Mouse (Mus musculus) neural tube, embryonic 14.5 days (tissue): ENCODE measurements at regions not wholly inside any gene's neighbourhood (a gene's known extent, or its start where the extent isn't known, plus 50 kb on each side); places are given as distances from the start of the nearest gene placed in this dataset.

ENCODE experiments used
- ATAC-seq: fragments of 200-750 bp; cut with Nextera tagmentation; 2 replicates; pipeline ENCODE4 v1.8.0; 2017; ENCODE audit warnings: low read depth, mild to moderate bottlenecking, moderate TSS enrichment, moderate library complexity
- H3K27ac ChIP-seq: fragments of 300-500 bp; sonication (generic); 2 replicates; pipeline ENCODE4 v1.5.1; 2014; ENCODE audit warnings: low read depth, mild to moderate bottlenecking, control low read depth, low read length, moderate library complexity, mixed read lengths
- H3K27me3 ChIP-seq: fragments of 300-500 bp; sonication (generic); 2 replicates; pipeline ENCODE4 v1.6.1; 2014; ENCODE audit warnings: low read length; ENCODE audit not compliant: control insufficient read depth, insufficient read depth
- H3K36me3 ChIP-seq: fragments of 300-500 bp; sonication (generic); 2 replicates; pipeline ENCODE4 v1.6.1; 2014; ENCODE audit warnings: low read length, mixed read lengths; ENCODE audit not compliant: control insufficient read depth, insufficient read depth
- H3K4me1 ChIP-seq: fragments of 300-500 bp; sonication (generic); 2 replicates; pipeline ENCODE4 v1.6.1; 2014; ENCODE audit warnings: low read length; ENCODE audit not compliant: control insufficient read depth, insufficient read depth
- H3K4me2 ChIP-seq: fragments of 300-500 bp; sonication (generic); 2 replicates; pipeline ENCODE4 v1.6.1; 2014; ENCODE audit warnings: mild to moderate bottlenecking, low read depth, low read length, control low read depth
- H3K4me3 ChIP-seq: fragments of 300-500 bp; sonication (generic); 2 replicates; pipeline ENCODE4 v1.5.1; 2014; ENCODE audit warnings: low read depth, low read length, control low read depth, mixed read lengths
- H3K9ac ChIP-seq: fragments of 300-500 bp; sonication (generic); replicated peaks from 2 replicates; pipeline ENCODE4 v1.6.1; 2014; ENCODE audit warnings: low read depth, mild to moderate bottlenecking, control low read depth, low read length, mixed read lengths
- H3K9me3 ChIP-seq: fragments of 300-500 bp; sonication (generic); 2 replicates; pipeline ENCODE4 v1.6.1; 2016; ENCODE audit warnings: low read length; ENCODE audit not compliant: control insufficient read depth
- WGBS: fragments of 180-500 bp; shearing (Covaris S2); extraction: QIAGEN DNeasy Blood & Tissue Kit; methylation state at CpG from one replicate; pipeline ENCODE4 v1.1.7; 2014; 5-methylcytosine and 5-hydroxymethylcytosine counted together

DNA sequence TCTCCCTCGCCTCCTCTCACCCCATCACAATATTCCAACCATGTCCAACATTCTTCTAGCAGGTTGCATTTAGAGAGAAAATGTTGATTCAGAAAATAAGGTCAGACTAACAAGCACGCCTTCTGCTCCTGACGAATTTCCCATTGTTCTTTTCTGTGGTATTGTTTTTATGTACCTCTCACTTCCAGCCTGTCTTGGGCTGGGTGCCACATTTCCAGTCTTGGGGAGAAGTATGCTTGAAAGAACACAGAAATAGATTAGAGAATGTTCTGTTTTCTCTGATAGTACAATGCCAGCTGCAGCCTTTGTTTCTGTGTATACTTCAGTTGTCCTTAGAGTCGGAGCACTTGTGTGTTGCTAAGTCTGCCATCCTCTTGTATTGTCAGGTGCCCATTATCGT lies 160.3 kb upstream of the Igfbp7 start:
- no peaks in the 10 kb centered on the region for H3K4me1 ChIP-seq
- no peak overlapping the region for H3K27ac ChIP-seq
- no peaks in the 10 kb centered on the region for H3K27me3 ChIP-seq
- no peak overlapping the region for H3K9ac ChIP-seq
- no peaks in the 10 kb centered on the region for H3K36me3 ChIP-seq
- 82% methylated on average over 5 of the region's 5 CpGs for WGBS
- no peaks in the 10 kb centered on the region for H3K9me3 ChIP-seq
- H3K4me3 ChIP-seq: no peak overlapping the region
- H3K4me2 ChIP-seq: no peak overlapping the region
- ATAC-seq: no peak

DNA sequence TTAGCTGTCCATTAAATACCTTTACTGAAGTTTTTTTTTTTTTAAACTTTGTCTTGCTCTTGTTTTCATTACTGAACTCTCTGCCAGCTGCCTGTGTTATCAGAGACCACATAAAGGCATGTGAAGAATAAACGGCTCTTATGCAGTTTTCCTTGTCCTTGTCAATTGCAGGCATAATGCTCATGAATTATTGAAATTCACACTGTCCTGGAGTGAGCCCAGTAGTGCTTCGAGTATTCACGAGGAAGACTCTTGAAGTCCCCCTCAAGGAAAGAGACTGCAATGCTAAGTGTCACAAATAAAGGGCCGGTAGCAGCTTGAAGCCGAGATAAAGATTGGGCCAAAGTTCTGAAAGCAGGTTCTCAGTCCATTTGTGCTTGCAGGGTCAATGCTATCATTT lies 144.7 kb upstream of the Igfbp7 start:
- Histone ChIP-seq H3K4me1 (no peaks in the 10 kb centered on the region), H3K36me3 (no peaks in the 10 kb centered on the region), H3K9me3 (no peaks in the 10 kb centered on the region), H3K9ac (no peak overlapping the region), H3K4me3 (no peak overlapping the region), H3K27me3 (no peaks in the 10 kb centered on the region), H3K27ac (no peak overlapping the region), H3K4me2 (no peak overlapping the region)
- WGBS: 70% methylated on average over 5 of the region's 5 CpGs
- no peak for ATAC-seq

DNA sequence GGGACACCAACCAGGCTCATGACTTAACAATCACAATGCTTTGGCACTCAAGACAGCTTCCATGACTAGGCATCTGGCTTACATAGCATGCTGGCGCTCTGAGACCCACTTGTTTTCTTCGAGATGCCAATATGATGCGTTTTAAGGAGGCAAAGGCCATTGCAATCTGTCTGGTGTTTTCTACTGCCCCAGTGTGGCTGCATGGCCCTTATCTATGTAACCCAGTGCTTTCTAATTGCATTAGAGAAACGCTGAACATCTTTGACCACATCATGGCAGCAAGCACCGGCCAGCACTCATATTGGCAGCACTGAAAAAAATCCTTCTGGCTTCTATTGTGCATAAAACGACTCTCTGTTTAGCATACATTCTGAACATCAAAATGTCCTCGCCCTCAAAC lies 144.2 kb upstream of the Igfbp7 start:
- ATAC-seq: no peak
- no peaks in the 10 kb centered on the region for H3K4me1 ChIP-seq
- no peaks in the 10 kb centered on the region for H3K36me3 ChIP-seq
- H3K27me3 ChIP-seq: no peaks in the 10 kb centered on the region
- H3K27ac ChIP-seq: no peak overlapping the region
- H3K9ac ChIP-seq: no peak overlapping the region
- WGBS: 87% methylated on average over 7 of the region's 7 CpGs
- H3K4me3 ChIP-seq: no peak overlapping the region
- H3K9me3 ChIP-seq: no peaks in the 10 kb centered on the region
- H3K4me2 ChIP-seq: no peak overlapping the region

DNA sequence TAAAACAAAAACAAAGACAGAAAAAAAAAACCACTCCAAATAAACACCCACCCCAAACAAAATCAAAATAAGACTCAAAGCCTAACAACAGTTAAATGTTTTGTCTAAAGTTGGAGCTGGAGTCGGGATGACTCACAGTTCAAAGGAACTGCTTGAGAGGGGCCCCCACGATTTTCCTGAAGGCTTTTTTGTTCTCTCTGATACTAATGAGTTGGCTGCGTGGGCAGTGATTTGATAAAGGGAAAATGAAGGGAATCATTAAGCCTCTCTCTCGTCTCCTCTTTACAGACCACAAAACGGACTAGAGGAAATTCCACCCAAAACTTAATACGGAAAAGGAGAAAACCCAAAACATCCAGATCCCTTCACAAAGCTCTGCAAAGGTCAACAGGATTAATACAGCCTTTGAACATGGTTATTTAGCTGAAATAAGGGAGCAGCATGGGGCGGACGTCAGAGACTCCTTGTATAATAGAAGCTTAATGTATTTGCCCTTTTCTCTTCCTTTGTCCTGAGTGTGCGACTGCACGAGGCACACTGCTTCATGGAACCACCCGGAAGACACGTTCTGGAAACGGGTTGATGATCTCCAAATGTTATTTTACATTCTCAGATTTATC lies 138.3 kb upstream of the Igfbp7 start:
- 30% methylated on average over 13 of the region's 13 CpGs for WGBS
- no peak overlapping the region for H3K4me3 ChIP-seq
- no peaks in the 10 kb centered on the region for H3K36me3 ChIP-seq
- no peak for ATAC-seq
- H3K27me3 ChIP-seq: no peaks in the 10 kb centered on the region
- H3K9me3 ChIP-seq: no peaks in the 10 kb centered on the region
- no peak overlapping the region for H3K27ac ChIP-seq
- H3K4me1 ChIP-seq: no peaks in the 10 kb centered on the region
- no peak overlapping the region for H3K4me2 ChIP-seq
- H3K9ac ChIP-seq: no peak overlapping the region

DNA sequence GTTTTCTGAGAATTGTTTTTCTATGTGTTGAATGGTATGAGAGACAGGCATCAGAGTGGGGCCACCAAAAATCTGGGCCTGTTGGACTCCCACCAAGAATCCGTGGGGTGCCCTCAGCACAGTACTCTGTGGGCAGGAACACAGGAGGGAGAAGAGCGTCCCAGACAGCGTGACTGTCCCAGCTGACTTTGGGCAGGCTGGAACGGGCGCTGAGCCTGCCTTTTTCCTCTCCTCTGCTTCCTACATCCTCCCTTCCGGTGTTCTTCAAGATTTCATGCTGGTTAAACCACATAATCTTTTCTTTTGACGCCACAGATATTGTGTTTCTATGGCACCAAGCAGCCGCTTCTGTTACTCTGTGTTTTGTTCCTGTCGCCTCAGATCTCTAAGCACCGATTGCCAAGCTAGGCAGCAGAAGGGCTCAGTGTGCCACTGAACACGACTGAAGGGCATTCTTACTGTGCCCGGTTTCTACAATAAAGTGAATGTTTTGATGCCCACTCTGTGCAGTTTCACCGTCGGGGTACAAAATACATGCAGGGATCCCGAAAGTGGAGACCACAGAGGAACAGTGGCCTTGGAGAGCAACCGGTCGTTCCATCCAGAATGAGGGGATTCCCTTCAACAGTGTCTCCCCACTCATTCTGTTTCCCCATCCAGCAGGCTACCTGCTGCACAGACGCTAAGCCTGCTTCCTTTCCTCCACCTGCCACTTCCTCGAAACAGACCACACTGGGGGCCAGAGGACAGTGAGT lies 124.6 kb upstream of the Igfbp7 start:
- no peak overlapping the region for H3K27ac ChIP-seq
- H3K4me1 ChIP-seq: no peaks in the 10 kb centered on the region
- no peaks in the 10 kb centered on the region for H3K36me3 ChIP-seq
- H3K4me3 ChIP-seq: no peak overlapping the region
- WGBS: 75% methylated on average over 19 of the region's 19 CpGs
- no peak overlapping the region for H3K9ac ChIP-seq
- ATAC-seq: no peak
- H3K9me3 ChIP-seq: no peaks in the 10 kb centered on the region
- no peaks in the 10 kb centered on the region for H3K27me3 ChIP-seq
- H3K4me2 ChIP-seq: no peak overlapping the region

DNA sequence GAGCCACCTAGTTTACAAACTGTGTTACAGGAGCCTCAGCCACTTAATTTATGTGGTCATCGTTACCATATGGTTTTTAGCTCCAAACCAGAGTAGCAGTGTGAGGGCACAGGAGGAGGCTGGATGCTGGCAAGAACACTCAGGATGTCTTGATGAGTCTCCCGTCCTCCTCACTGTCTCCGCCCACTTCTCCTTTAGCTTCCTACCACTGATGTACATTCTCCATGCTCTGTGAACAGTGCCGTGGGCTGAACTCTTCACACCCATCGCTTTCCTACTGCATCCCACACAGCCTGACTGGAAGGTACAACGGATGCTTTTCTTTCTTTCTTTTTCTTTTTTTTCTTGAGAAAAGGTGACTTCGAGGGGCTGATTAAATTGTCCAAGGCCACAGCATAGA lies 122.5 kb upstream of the Igfbp7 start:
- no peaks in the 10 kb centered on the region for H3K36me3 ChIP-seq
- WGBS: 85% methylated on average over 7 of the region's 7 CpGs
- ATAC-seq: no peak
- H3K27me3 ChIP-seq: no peaks in the 10 kb centered on the region
- no peaks in the 10 kb centered on the region for H3K4me1 ChIP-seq
- no peak overlapping the region for H3K9ac ChIP-seq
- H3K4me3 ChIP-seq: no peak overlapping the region
- no peak overlapping the region for H3K27ac ChIP-seq
- no peaks in the 10 kb centered on the region for H3K9me3 ChIP-seq
- H3K4me2 ChIP-seq: no peak overlapping the region

DNA sequence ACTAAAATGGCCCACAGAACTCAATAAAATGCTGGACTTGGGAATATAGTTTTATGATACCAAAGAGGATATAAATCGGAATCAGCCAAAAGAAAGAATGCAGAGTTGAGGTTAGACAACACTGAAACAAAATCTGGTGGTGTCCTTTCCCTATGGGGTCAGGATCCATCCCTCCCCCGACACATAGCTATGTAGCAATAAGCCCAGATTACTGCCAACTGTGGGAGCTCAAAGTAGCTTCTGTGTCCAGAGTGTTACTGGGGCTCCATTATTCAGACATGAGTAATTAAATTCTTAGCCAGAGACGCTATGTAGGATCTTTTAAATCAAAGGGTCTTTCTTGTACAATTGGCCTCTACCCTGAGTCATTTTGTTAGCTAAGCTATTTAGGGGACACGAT lies 109.4 kb upstream of the Igfbp7 start:
- Histone ChIP-seq H3K27ac (no peak overlapping the region), H3K4me2 (no peak overlapping the region), H3K9me3 (no peaks in the 10 kb centered on the region), H3K4me3 (no peak overlapping the region), H3K4me1 (no peaks in the 10 kb centered on the region), H3K27me3 (no peaks in the 10 kb centered on the region), H3K9ac (no peak overlapping the region), H3K36me3 (no peaks in the 10 kb centered on the region)
- 74% methylated on average over 4 of the region's 4 CpGs for WGBS
- no peak for ATAC-seq

DNA sequence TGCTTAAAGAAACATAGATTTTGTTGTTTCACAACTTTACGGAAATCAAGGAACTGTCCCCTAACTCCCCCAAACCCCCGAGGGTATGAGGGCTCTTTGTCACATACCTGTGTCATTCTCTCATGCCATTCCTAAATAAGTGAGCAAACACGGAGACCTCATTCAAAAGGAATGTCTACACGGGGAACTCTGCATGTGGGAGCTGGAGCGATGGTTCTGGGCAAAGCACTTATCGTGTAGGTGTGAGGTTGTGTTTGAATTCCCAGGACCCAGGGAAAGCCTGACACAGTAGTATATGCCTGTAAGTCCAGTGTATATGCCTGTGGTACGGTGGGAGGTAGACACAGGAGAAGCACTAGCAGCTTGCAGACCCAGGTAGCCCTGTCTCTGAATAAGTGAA lies 107.6 kb upstream of the Igfbp7 start:
- Histone ChIP-seq H3K4me3 (no peak overlapping the region), H3K27me3 (no peaks in the 10 kb centered on the region), H3K4me1 (no peaks in the 10 kb centered on the region), H3K27ac (no peak overlapping the region), H3K9ac (no peak overlapping the region), H3K9me3 (no peaks in the 10 kb centered on the region), H3K36me3 (no peaks in the 10 kb centered on the region), H3K4me2 (no peak overlapping the region)
- 86% methylated on average over 7 of the region's 7 CpGs for WGBS
- ATAC-seq: no peak

DNA sequence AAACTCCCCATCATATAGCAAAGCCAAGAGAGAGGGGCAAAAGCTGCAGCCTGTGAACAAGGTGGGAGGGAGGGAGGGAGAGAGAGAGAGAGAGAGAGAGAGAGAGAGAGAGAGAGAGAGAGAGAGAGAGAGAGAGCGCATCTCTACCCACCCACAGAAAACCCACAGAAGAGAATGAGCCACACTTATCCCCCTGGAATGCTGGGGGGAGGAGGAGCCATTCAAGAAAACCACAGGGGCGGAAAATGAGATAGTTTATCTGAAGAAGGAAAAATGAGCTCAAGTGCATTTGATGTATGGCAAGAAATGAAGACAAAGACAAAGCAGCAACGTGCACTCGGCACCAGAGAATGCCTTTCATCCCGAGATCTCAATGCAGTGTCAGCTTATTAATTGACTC lies 94.8 kb upstream of the Igfbp7 start:
- 15% methylated on average over 5 of the region's 5 CpGs for WGBS
- Histone ChIP-seq H3K9ac (no peak overlapping the region), H3K4me2 (no peak overlapping the region), H3K36me3 (no peaks in the 10 kb centered on the region), H3K4me3 (no peak overlapping the region), H3K4me1 (0 out of 2 replicates have a peak, but pooled peaks cover 3% of the 10 kb centered on the region), H3K27me3 (no peaks in the 10 kb centered on the region), H3K9me3 (no peaks in the 10 kb centered on the region), H3K27ac (no peak overlapping the region; the same call in 1 of the 2 replicates)
- ATAC-seq: peak; percentile 54
